Mouse (Mus musculus): ENCODE data around the gene Dvl2. TPM values are rescaled to one million over a fixed set of nuclear protein-coding genes. Genes with fewer than 3 reads are reported as not detected.
"Not testable (repeated sequence)": the region's sequence is repeated elsewhere in the genome, so short reads cannot be mapped to it uniquely, and the experiment has no call there.

The Dvl2 gene
- polyA plus RNA-seq, 1 experiment from 2014 or later = 52.3 TPM

GRCm38 (mm10) chr11:70012931-70013330, 12.5 kb downstream of the Dvl2 start:
- WGBS = 82% methylated on average over 9 of the region's 9 CpGs
- no peaks in the 10 kb centered on the region for H3K9me3 ChIP-seq (replicated peaks)
- no peak overlapping the region for H3K9ac ChIP-seq
- peaks cover 61% of the 10 kb centered on the region for H3K36me3 ChIP-seq
- H3K27ac ChIP-seq (replicated peaks) = no peak overlapping the region
- H3K27me3 ChIP-seq = no peaks in the 10 kb centered on the region
- peaks cover 29% of the 10 kb centered on the region for H3K4me1 ChIP-seq
- H3K4me3 ChIP-seq (replicated peaks) = no peak overlapping the region
- ATAC-seq (ENCODE audit: insufficient number of reproducible peaks, low FRiP score, low TSS enrichment, low read depth) = no peak
- H3K4me2 ChIP-seq (replicated peaks) = no peak overlapping the region

GRCm38 (mm10) chr11:70013408-70013807, 13.0 kb downstream of the Dvl2 start:
- no peaks in the 10 kb centered on the region for H3K27me3 ChIP-seq
- no peak overlapping the region for H3K4me2 ChIP-seq (replicated peaks)
- H3K4me3 ChIP-seq (replicated peaks) = no peak overlapping the region
- peaks cover 32% of the 10 kb centered on the region for H3K4me1 ChIP-seq
- 86% methylated on average over 3 of the region's 3 CpGs for WGBS
- H3K9me3 ChIP-seq (replicated peaks) = no peaks in the 10 kb centered on the region
- peaks cover 56% of the 10 kb centered on the region for H3K36me3 ChIP-seq
- no peak for ATAC-seq (ENCODE audit: insufficient number of reproducible peaks, low FRiP score, low TSS enrichment, low read depth)
- no peak overlapping the region for H3K27ac ChIP-seq (replicated peaks)
- no peak overlapping the region for H3K9ac ChIP-seq

DNA sequence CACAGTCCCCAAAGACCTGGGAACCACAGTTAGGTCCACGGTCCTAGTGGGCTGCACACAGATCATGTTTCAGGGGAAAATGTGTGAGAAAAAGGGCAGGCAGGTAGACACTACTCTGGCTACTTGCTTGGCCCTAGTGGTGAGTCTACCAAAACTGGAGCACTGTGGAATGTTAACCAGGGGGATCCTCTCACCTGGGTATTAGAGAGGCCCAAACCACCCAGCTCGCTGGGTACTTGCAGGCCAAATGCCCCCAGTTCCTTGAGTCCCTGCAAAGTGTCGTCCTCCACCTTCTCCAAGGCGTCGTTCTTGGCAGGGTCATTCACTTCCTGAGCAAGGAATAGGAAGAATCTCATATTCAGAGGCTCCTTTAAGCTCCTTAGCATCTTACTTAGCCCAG, 13.7 kb downstream of the Dvl2 start:
- ATAC-seq (ENCODE audit: insufficient number of reproducible peaks, low FRiP score, low TSS enrichment, low read depth) = no peak
- Histone ChIP-seq H3K36me3 (peaks cover 50% of the 10 kb centered on the region), H3K4me1 (peaks cover 38% of the 10 kb centered on the region), H3K9me3 (replicated peaks) (no peaks in the 10 kb centered on the region), H3K4me2 (replicated peaks) (peak overlapping the region; percentile 79; the same call in 1 of the 2 replicates), H3K4me3 (replicated peaks) (peak overlapping the region; percentile 65; the same call in 1 of the 2 replicates), H3K27ac (replicated peaks) (no peak overlapping the region), H3K9ac (no peak overlapping the region), H3K27me3 (no peaks in the 10 kb centered on the region)
- WGBS = 61% methylated on average over 5 of the region's 5 CpGs

DNA sequence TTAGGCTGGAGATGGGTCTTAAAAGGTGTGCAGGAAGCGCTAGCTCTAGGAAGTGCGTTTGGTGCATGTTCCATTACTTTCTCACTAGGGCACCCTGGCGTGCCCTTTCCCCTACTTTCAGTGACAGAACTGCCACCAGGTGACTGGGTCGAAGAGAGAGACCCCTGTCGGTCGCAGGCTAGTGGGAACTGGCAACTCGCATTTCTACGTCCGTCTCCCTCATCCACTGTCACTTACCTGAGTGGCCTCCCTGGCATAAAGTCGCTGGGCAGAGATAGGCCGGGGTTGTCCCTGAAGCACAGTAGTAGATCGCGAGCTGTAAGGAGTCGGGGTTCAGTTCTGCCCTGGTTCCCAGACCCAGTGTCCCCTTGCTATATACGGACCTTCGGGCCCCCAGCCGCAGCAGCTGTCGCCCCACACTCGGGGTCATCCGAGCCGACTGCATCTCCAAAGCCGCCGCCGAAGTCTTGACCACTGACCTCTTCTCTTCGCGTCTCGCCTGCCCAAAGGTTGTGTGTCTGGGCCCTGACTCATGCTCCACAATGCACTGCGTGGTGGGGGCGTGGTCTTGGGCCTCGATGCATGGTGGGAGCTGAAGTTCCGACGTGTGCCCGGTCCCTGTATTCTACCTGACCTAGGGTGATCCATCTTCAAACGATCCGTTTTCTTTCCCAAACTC, 14.6 kb downstream of the Dvl2 start, which contains the start of gene Acadvl:
Gene Acadvl, minus strand, starts transcription at position 532 of the 679 bp plus-strand sequence.
- Histone ChIP-seq H3K36me3 (peaks cover 40% of the 10 kb centered on the region), H3K27me3 (no peaks in the 10 kb centered on the region), H3K27ac (replicated peaks) (peak within 1 kb of the TSS; percentile 72), H3K4me2 (replicated peaks) (peak within 1 kb of the TSS; percentile 79), H3K4me3 (replicated peaks) (peak within 1 kb of the TSS; percentile 65), H3K9ac (peak within 1 kb of the TSS; percentile 80), H3K4me1 (peaks cover 48% of the 10 kb centered on the region), H3K9me3 (replicated peaks) (no peaks in the 10 kb centered on the region)
- WGBS = under 1% methylated on average over 35 of the region's 35 CpGs
- peak; percentile 73 for ATAC-seq (ENCODE audit: insufficient number of reproducible peaks, low FRiP score, low TSS enrichment, low read depth)

DNA sequence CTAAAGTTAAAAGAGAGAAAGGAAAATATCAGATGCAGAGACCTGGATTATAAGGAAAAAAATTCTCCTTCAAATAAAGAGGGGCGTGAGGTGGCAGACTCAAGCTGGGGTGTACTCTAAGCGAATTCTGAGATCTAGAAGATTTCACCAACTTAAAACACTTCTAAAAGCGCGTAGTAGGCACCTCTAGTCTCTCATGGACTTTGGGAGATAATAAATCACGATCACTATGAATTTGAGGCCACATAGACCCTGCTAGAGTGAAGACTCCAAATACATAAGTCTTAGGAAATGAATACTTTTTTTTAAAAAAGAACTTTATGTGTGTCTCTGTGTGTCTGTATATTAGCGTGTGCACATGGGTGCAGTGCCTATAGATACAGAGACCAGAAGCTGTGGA, 15.3 kb downstream of the Dvl2 start:
- Histone ChIP-seq H3K27ac (replicated peaks) (no peak overlapping the region), H3K36me3 (peaks cover 34% of the 10 kb centered on the region), H3K4me2 (replicated peaks) (peak overlapping the region; percentile 79), H3K9me3 (replicated peaks) (no peaks in the 10 kb centered on the region), H3K9ac (no peak overlapping the region), H3K4me1 (peaks cover 54% of the 10 kb centered on the region), H3K27me3 (no peaks in the 10 kb centered on the region), H3K4me3 (replicated peaks) (peak overlapping the region; percentile 65)
- WGBS = 63% methylated on average over 6 of the region's 6 CpGs
- no peak for ATAC-seq (ENCODE audit: insufficient number of reproducible peaks, low FRiP score, low TSS enrichment, low read depth)

DNA sequence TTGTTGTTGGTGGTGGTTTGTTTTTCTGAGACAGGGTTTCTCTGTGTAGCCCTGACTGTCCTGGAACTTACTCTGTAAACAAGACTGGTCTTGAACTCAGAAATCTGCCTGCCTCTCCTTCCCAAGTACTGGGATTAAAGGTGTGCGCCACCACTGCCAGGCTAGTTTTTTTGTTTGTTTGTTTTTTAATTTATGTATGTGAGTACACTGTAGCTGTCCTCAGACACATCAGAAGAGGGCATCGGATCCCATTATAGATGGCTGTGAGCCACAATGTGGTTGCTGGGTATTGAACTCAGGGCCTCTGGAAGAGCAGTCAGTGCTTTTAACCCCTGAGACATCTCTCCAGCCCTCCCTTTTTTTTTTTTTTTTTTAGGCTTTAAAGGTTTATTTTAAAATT, 15.8 kb downstream of the Dvl2 start:
- not testable (repeated sequence) for H3K9me3 ChIP-seq (replicated peaks); H3K27me3 ChIP-seq; ATAC-seq (ENCODE audit: insufficient number of reproducible peaks, low FRiP score, low TSS enrichment, low read depth); H3K9ac ChIP-seq; H3K4me3 ChIP-seq (replicated peaks); H3K4me2 ChIP-seq (replicated peaks); H3K27ac ChIP-seq (replicated peaks)
- peaks cover 29% of the 10 kb centered on the region for H3K36me3 ChIP-seq
- WGBS = 74% methylated on average over 2 of the region's 2 CpGs
- H3K4me1 ChIP-seq = peaks cover 59% of the 10 kb centered on the region

- Histone ChIP-seq H3K4me3 (replicated peaks) (peak within 1 kb of the TSS; percentile 54), H3K4me1 (peaks cover 63% of the 10 kb centered on the region), H3K27ac (replicated peaks) (peak within 1 kb of the TSS; percentile 92), H3K36me3 (peaks cover 24% of the 10 kb centered on the region), H3K27me3 (no peaks in the 10 kb centered on the region), H3K9ac (peak within 1 kb of the TSS; percentile 33; the same call in 1 of the 2 replicates), H3K4me2 (replicated peaks) (peak within 1 kb of the TSS; percentile 91), H3K9me3 (replicated peaks) (no peaks in the 10 kb centered on the region)
- WGBS = 70% methylated on average over 3 of the region's 3 CpGs
- no peak for ATAC-seq (ENCODE audit: insufficient number of reproducible peaks, low FRiP score, low TSS enrichment, low read depth)
Measured at GRCm38 (mm10) chr11:70016669-70017068, 16.3 kb downstream of the Dvl2 start, which contains the start of gene Dlg4. Dlg4 (plus strand) TSS chr11:70016942.

- ATAC-seq (ENCODE audit: insufficient number of reproducible peaks, low FRiP score, low TSS enrichment, low read depth) = no peak
- Histone ChIP-seq H3K4me3 (replicated peaks) (peak overlapping the region; percentile 54; the same call in 1 of the 2 replicates), H3K9ac (no peak overlapping the region), H3K27ac (replicated peaks) (peak overlapping the region; percentile 92; the same call in 1 of the 2 replicates), H3K4me1 (peaks cover 68% of the 10 kb centered on the region), H3K4me2 (replicated peaks) (peak overlapping the region; percentile 91), H3K27me3 (no peaks in the 10 kb centered on the region), H3K36me3 (peaks cover 18% of the 10 kb centered on the region), H3K9me3 (replicated peaks) (no peaks in the 10 kb centered on the region)
- WGBS = 29% methylated on average over 7 of the region's 7 CpGs
Measured at GRCm38 (mm10) chr11:70017199-70017767, 16.9 kb downstream of the Dvl2 start.

DNA sequence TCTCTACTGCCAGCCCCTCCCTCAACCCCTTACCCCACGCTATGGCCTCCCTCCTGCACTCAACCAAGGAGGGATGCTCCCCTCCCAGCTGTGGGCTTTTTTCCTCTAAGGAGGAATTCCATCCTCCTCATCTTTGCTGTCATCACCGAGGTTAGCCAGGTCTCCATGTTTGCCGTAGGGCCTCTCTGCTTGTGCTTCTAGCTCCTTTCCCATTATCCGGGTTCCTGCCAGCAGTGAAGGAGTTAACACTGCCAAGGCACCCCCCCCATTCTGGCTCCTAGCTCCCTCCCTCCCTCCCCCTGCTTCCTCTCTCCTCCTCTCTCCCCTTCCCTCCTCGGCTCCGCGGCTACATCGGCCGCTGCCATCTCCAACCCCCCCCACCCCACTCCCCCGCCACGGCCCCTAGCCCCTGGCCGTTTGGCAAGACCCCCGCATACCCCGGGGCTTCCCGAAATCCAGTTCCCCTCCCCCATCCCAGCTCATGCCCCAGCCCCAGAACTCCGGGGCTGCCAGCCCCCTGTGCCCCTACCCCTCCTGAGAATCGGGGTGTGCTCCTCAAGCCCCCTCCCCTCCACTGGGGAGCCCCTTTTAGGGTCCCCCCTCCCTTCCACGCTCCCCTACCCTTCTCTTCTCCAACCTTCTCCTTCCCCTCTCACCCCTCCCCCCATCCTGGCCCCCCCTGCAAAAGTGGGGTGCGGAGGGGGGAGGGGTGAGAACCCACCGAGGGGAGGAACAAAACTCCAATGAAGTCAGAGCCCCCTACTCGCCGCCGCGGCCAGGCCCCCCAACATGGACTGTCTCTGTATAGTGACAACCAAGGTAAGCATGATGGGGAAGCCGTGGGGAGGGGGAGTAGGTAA, 18.0 kb downstream of the Dvl2 start:
- H3K4me1 ChIP-seq = peaks cover 71% of the 10 kb centered on the region
- H3K4me3 ChIP-seq (replicated peaks) = peak overlapping the region; percentile 54
- H3K27me3 ChIP-seq = no peaks in the 10 kb centered on the region
- peak overlapping the region; percentile 92 for H3K27ac ChIP-seq (replicated peaks)
- H3K36me3 ChIP-seq = peaks cover 7% of the 10 kb centered on the region
- peak overlapping the region; percentile 91 for H3K4me2 ChIP-seq (replicated peaks)
- peak overlapping the region; percentile 63 for H3K9ac ChIP-seq
- no peaks in the 10 kb centered on the region for H3K9me3 ChIP-seq (replicated peaks)
- 1% methylated on average over 25 of the region's 25 CpGs for WGBS
- ATAC-seq (ENCODE audit: insufficient number of reproducible peaks, low FRiP score, low TSS enrichment, low read depth) = no peak

DNA sequence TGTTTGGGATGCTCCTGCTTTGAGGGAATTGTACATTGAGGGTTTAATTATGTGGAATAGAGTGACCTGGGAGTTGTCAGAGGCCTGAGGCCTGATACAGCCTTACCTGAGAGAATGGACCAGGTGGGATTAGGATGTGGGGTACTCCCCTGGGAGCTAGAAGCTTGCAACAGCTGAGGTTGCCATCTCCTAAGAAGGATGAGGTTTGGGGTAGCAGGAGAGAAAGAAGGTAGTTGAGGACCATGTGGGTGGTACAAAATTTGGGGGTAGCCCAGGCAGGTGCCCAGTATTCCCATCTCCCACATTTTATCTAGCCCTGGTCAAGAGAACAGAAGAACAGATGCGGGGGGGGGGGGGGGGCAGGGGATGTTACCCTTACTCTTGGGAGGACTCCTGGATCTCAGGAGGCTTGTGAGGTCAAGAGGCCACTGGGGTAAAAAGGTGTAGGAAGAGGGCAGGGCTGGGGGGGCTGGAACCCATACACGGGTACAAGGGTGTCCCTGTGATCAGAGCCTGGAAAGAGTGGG, 19.2 kb downstream of the Dvl2 start:
- no peak for ATAC-seq (ENCODE audit: insufficient number of reproducible peaks, low FRiP score, low TSS enrichment, low read depth)
- H3K36me3 ChIP-seq = no peaks in the 10 kb centered on the region
- H3K9ac ChIP-seq = 0 out of 2 replicates have a peak overlapping the region, but pooled peaks have one; percentile 63
- H3K4me1 ChIP-seq = peaks cover 73% of the 10 kb centered on the region
- peak overlapping the region; percentile 91 for H3K4me2 ChIP-seq (replicated peaks)
- no peaks in the 10 kb centered on the region for H3K27me3 ChIP-seq
- peak overlapping the region; percentile 54 for H3K4me3 ChIP-seq (replicated peaks)
- H3K27ac ChIP-seq (replicated peaks) = peak overlapping the region; percentile 92
- WGBS = 0% methylated on average over 2 of the region's 2 CpGs
- no peaks in the 10 kb centered on the region for H3K9me3 ChIP-seq (replicated peaks)

All from embryonic facial prominence, embryonic 15.5 days (tissue).